Mouse (Mus musculus) lung, embryonic 14.5 days (tissue): ENCODE measurements at regions not wholly inside any gene's neighbourhood (a gene's known extent, or its start where the extent isn't known, plus 50 kb on each side); places are given as distances from the start of the nearest gene placed in this dataset.
A peak's percentile ranks its signal among the peaks of the same experiment; 100 is the strongest.

Experiments used
- ATAC-seq: fragments of 200-750 bp; cut with Nextera tagmentation; 2 replicates; pipeline ENCODE4 v1.8.0; 2017; ENCODE audit warnings: mild to moderate bottlenecking, moderate TSS enrichment, moderate library complexity; ENCODE audit not compliant: insufficient read depth
- DNase-seq: peaks from one replicate; pipeline ENCODE4 v3.0.0-alpha.2; 2015
- H3K27ac ChIP-seq: fragments of 300-500 bp; sonication (generic); 2 replicates; pipeline ENCODE4 v1.5.1; 2014; ENCODE audit warnings: low read depth, mild to moderate bottlenecking, moderate library complexity
- H3K27me3 ChIP-seq: fragments of 300-500 bp; sonication (generic); 2 replicates; pipeline ENCODE4 v1.6.1; 2014; ENCODE audit warnings: low read length, control low read depth; ENCODE audit not compliant: insufficient read depth
- H3K36me3 ChIP-seq: fragments of 300-500 bp; sonication (generic); 2 replicates; pipeline ENCODE4 v1.6.1; 2014; ENCODE audit warnings: control low read depth; ENCODE audit not compliant: insufficient read depth
- H3K4me1 ChIP-seq: fragments of 300-500 bp; sonication (generic); 2 replicates; pipeline ENCODE4 v1.6.1; 2014; ENCODE audit warnings: antibody characterized with exemption, control low read depth; ENCODE audit not compliant: insufficient read depth
- H3K4me2 ChIP-seq: fragments of 300-500 bp; sonication (generic); 2 replicates; pipeline ENCODE4 v1.6.1; 2014; ENCODE audit warnings: mild to moderate bottlenecking
- H3K4me3 ChIP-seq: fragments of 300-500 bp; sonication (generic); 2 replicates; pipeline ENCODE4 v1.5.1; 2014; ENCODE audit warnings: low read depth, low read length
- H3K9ac ChIP-seq: fragments of 300-500 bp; sonication (generic); 2 replicates; pipeline ENCODE4 v1.6.1; 2014
- H3K9me3 ChIP-seq: fragments of 300-500 bp; sonication (generic); 2 replicates; pipeline ENCODE4 v1.6.1; 2016; ENCODE audit warnings: low read depth, low read length, control low read depth
- CTCF ChIP-seq: IDR thresholded peaks from 2 replicates; pipeline ENCODE4 v1.5.1; 2016; ENCODE audit warnings: antibody characterized with exemption, low read depth

GRCm38 (mm10) chr19:26834564-26834963 lies 51.1 kb upstream of the Gm815 start:
- H3K4me2 ChIP-seq: no peak overlapping the region
- H3K9ac ChIP-seq: no peak overlapping the region
- DNase-seq (no peak), ATAC-seq (no peak)
- no peaks in the 10 kb centered on the region for H3K36me3 ChIP-seq
- H3K27ac ChIP-seq: no peak overlapping the region
- no peak overlapping the region for H3K4me3 ChIP-seq
- no peaks in the 10 kb centered on the region for H3K4me1 ChIP-seq
- 0 out of 2 replicates have a peak, but pooled peaks have one; percentile 8 for TF ChIP-seq CTCF
- no peaks in the 10 kb centered on the region for H3K9me3 ChIP-seq
- H3K27me3 ChIP-seq: no peaks in the 10 kb centered on the region
